Mouse (Mus musculus) hindbrain, embryonic 15.5 days (tissue): ENCODE data around the gene Clgn. TPM values are rescaled to one million over a fixed set of nuclear protein-coding genes. Genes with fewer than 3 reads are reported as not detected.
"Not testable (repeated sequence)": the region's sequence is repeated elsewhere in the genome, so short reads cannot be mapped to it uniquely, and the experiment has no call there.

Experiments used
- ATAC-seq: fragments of 200-750 bp; cut with Nextera tagmentation; 2 replicates; pipeline ENCODE4 v1.8.0; 2017; ENCODE audit warnings: low read depth, moderate number of reproducible peaks, moderate TSS enrichment; ENCODE audit not compliant: low FRiP score
- H3K27ac ChIP-seq: fragments of 300-500 bp; sonication (generic); replicated peaks from 2 replicates; pipeline ENCODE4 v1.5.1; 2015; ENCODE audit warnings: mild to moderate bottlenecking, inconsistent platforms
- H3K27me3 ChIP-seq: fragments of 300-500 bp; sonication (generic); 2 replicates; pipeline ENCODE4 v1.6.1; 2015; ENCODE audit warnings: control low read depth, inconsistent platforms
- H3K36me3 ChIP-seq: fragments of 300-500 bp; sonication (generic); 2 replicates; pipeline ENCODE4 v1.6.1; 2015; ENCODE audit warnings: control low read depth, inconsistent platforms
- H3K4me1 ChIP-seq: fragments of 300-500 bp; sonication (generic); replicated peaks from 2 replicates; pipeline ENCODE4 v1.6.1; 2015; ENCODE audit warnings: control low read depth, inconsistent platforms
- H3K4me2 ChIP-seq: fragments of 300-500 bp; sonication (generic); 2 replicates; pipeline ENCODE4 v1.6.1; 2015; ENCODE audit warnings: moderate library complexity, mild to moderate bottlenecking, inconsistent platforms
- H3K4me3 ChIP-seq: fragments of 300-500 bp; sonication (generic); 2 replicates; pipeline ENCODE4 v1.5.1; 2015; ENCODE audit warnings: mild to moderate bottlenecking, inconsistent platforms
- H3K9ac ChIP-seq: fragments of 300-500 bp; sonication (generic); 2 replicates; pipeline ENCODE4 v1.6.1; 2015; ENCODE audit warnings: inconsistent platforms
- H3K9me3 ChIP-seq: fragments of 300-500 bp; sonication (generic); 2 replicates; pipeline ENCODE4 v1.6.1; 2016; ENCODE audit warnings: control low read depth, inconsistent platforms
- WGBS: fragments of 180-500 bp; shearing (Covaris S2); methylation state at CpG from one replicate; pipeline ENCODE4 v1.1.7; 2015; 5-methylcytosine and 5-hydroxymethylcytosine counted together
- polyA plus RNA-seq: library from polyadenylated mRNA; unstranded; fragments of >200 nt; fragmentation: Nextera tagmentation; extraction: Ambion mirVana; gene quantifications from 2 replicates; pipeline ENCODE4 v1.2.1, GENCODE M21; 2015

Clgn gene
- polyA plus RNA-seq, 1 experiment from 2014 or later, result 14.3 TPM

- ATAC-seq, result no peak
- Histone ChIP-seq H3K36me3 (no peaks in the 10 kb centered on the region), H3K27me3 (no peaks in the 10 kb centered on the region), H3K9ac (no peak overlapping the region), H3K4me1 (no peaks in the 10 kb centered on the region), H3K9me3 (no peaks in the 10 kb centered on the region), H3K27ac (no peak overlapping the region), H3K4me2 (no peak overlapping the region), H3K4me3 (no peak overlapping the region)
- WGBS, result 78% methylated on average over 11 of the region's 11 CpGs
Observed at GRCm38 (mm10) chr8:83426104-83426759, 36.6 kb downstream of the Clgn start.

GRCm38 (mm10) chr8:83426949-83427348 is 37.3 kb downstream of the Clgn start:
- Histone ChIP-seq H3K36me3 (no peaks in the 10 kb centered on the region), H3K27ac (no peak overlapping the region), H3K9me3 (no peaks in the 10 kb centered on the region), H3K4me3 (no peak overlapping the region), H3K27me3 (no peaks in the 10 kb centered on the region), H3K9ac (no peak overlapping the region), H3K4me1 (no peaks in the 10 kb centered on the region), H3K4me2 (no peak overlapping the region)
- 89% methylated on average over 7 of the region's 7 CpGs for WGBS
- no peak for ATAC-seq

- not testable (repeated sequence) for H3K27me3 ChIP-seq, ATAC-seq, H3K27ac ChIP-seq, H3K9me3 ChIP-seq, H3K36me3 ChIP-seq, H3K4me1 ChIP-seq, H3K4me2 ChIP-seq, H3K9ac ChIP-seq, H3K4me3 ChIP-seq
- WGBS, result 93% methylated on average over 3 of the region's 3 CpGs
Observed at GRCm38 (mm10) chr8:83428621-83429020, 39.0 kb downstream of the Clgn start.

- 79% methylated on average over 4 of the region's 4 CpGs for WGBS
- ATAC-seq, result no peak
Observed at GRCm38 (mm10) chr8:83429071-83429524, 39.4 kb downstream of the Clgn start.

GRCm38 (mm10) chr8:83437077-83437476 is 47.4 kb downstream of the Clgn start:
- no peaks in the 10 kb centered on the region for H3K27me3 ChIP-seq
- peaks cover 22% of the 10 kb centered on the region for H3K36me3 ChIP-seq
- WGBS, result 89% methylated on average over 1 of the region's 1 CpGs
- no peak for ATAC-seq
- no peak overlapping the region for H3K27ac ChIP-seq
- H3K4me2 ChIP-seq, result no peak overlapping the region
- H3K4me1 ChIP-seq, result peaks cover 20% of the 10 kb centered on the region
- H3K9me3 ChIP-seq, result no peaks in the 10 kb centered on the region
- H3K9ac ChIP-seq, result no peak overlapping the region
- no peak overlapping the region for H3K4me3 ChIP-seq

More at GRCm38 (mm10) chr8:83429071-83429524, 39.4 kb downstream of the Clgn start:
- Histone ChIP-seq H3K36me3 (peaks cover 4% of the 10 kb centered on the region; the same call in 1 of the 2 replicates), H3K27me3 (no peaks in the 10 kb centered on the region), H3K4me2 (no peak overlapping the region), H3K4me1 (no peaks in the 10 kb centered on the region), H3K27ac (no peak overlapping the region), H3K9me3 (no peaks in the 10 kb centered on the region), H3K4me3 (no peak overlapping the region), H3K9ac (no peak overlapping the region)

GRCm38 (mm10) chr8:83441656-83442242 is 52.1 kb downstream of the Clgn start:
- Histone ChIP-seq H3K4me3 (peak overlapping the region; percentile 69), H3K9ac (peak overlapping the region; percentile 88), H3K36me3 (peaks cover 10% of the 10 kb centered on the region), H3K9me3 (no peaks in the 10 kb centered on the region), H3K4me1 (peaks cover 25% of the 10 kb centered on the region), H3K4me2 (peak overlapping the region; percentile 64), H3K27ac (peak overlapping the region; percentile 88), H3K27me3 (no peaks in the 10 kb centered on the region)
- 1% methylated on average over 29 of the region's 29 CpGs for WGBS
- ATAC-seq, result no peak

- peaks cover 6% of the 10 kb centered on the region; the same call in 1 of the 2 replicates for H3K36me3 ChIP-seq
- H3K9me3 ChIP-seq, result no peaks in the 10 kb centered on the region
- H3K4me3 ChIP-seq, result peak overlapping the region; percentile 69
- peak overlapping the region; percentile 73 for H3K4me2 ChIP-seq
- peaks cover 25% of the 10 kb centered on the region for H3K4me1 ChIP-seq
- peak overlapping the region; percentile 88 for H3K27ac ChIP-seq
- H3K27me3 ChIP-seq, result no peaks in the 10 kb centered on the region
- H3K9ac ChIP-seq, result peak overlapping the region; percentile 88
- ATAC-seq, result peak; percentile 100
- WGBS, result under 1% methylated on average over 61 of the region's 64 CpGs
Observed at GRCm38 (mm10) chr8:83442243-83443051, 52.8 kb downstream of the Clgn start.

GRCm38 (mm10) chr8:83443052-83443400 is 53.4 kb downstream of the Clgn start:
- H3K27ac ChIP-seq, result peak overlapping the region; percentile 86
- peaks cover 1% of the 10 kb centered on the region; the same call in 1 of the 2 replicates for H3K36me3 ChIP-seq
- peak overlapping the region; percentile 69 for H3K4me3 ChIP-seq
- H3K9me3 ChIP-seq, result no peaks in the 10 kb centered on the region
- WGBS, result 20% methylated on average over 5 of the region's 5 CpGs
- no peaks in the 10 kb centered on the region for H3K27me3 ChIP-seq
- H3K9ac ChIP-seq, result peak overlapping the region; percentile 54
- peaks cover 25% of the 10 kb centered on the region for H3K4me1 ChIP-seq
- H3K4me2 ChIP-seq, result peak overlapping the region; percentile 73
- ATAC-seq, result 0 out of 2 replicates have a peak, but pooled peaks have one; percentile 0

GRCm38 (mm10) chr8:83449960-83450359 is 60.3 kb downstream of the Clgn start:
- Histone ChIP-seq H3K9ac (no peak overlapping the region), H3K27ac (no peak overlapping the region)
- 79% methylated on average over 1 of the region's 1 CpGs for WGBS

GRCm38 (mm10) chr8:83451056-83451455 is 61.4 kb downstream of the Clgn start:
- 17% methylated on average over 3 of the region's 3 CpGs for WGBS
- 0 out of 2 replicates have a peak, but pooled peaks have one; percentile 38 for ATAC-seq

More at GRCm38 (mm10) chr8:83449960-83450359, 60.3 kb downstream of the Clgn start:
- ATAC-seq, result no peak
- no peak overlapping the region for H3K4me3 ChIP-seq
- H3K27me3 ChIP-seq, result no peaks in the 10 kb centered on the region
- no peak overlapping the region for H3K4me2 ChIP-seq
- no peaks in the 10 kb centered on the region for H3K9me3 ChIP-seq
- no peaks in the 10 kb centered on the region for H3K36me3 ChIP-seq
- no peaks in the 10 kb centered on the region for H3K4me1 ChIP-seq

GRCm38 (mm10) chr8:83457121-83457520 is 67.5 kb downstream of the Clgn start:
- H3K27me3 ChIP-seq, result no peaks in the 10 kb centered on the region
- H3K4me2 ChIP-seq, result no peak overlapping the region
- no peaks in the 10 kb centered on the region for H3K9me3 ChIP-seq
- no peak overlapping the region for H3K4me3 ChIP-seq
- H3K9ac ChIP-seq, result no peak overlapping the region
- 61% methylated on average over 6 of the region's 6 CpGs for WGBS
- no peak overlapping the region for H3K27ac ChIP-seq
- H3K4me1 ChIP-seq, result no peaks in the 10 kb centered on the region
- no peak for ATAC-seq
- H3K36me3 ChIP-seq, result no peaks in the 10 kb centered on the region

More at GRCm38 (mm10) chr8:83451056-83451455, 61.4 kb downstream of the Clgn start:
- no peak overlapping the region for H3K27ac ChIP-seq
- no peaks in the 10 kb centered on the region for H3K4me1 ChIP-seq
- no peak overlapping the region for H3K4me3 ChIP-seq
- no peaks in the 10 kb centered on the region for H3K27me3 ChIP-seq
- H3K4me2 ChIP-seq, result no peak overlapping the region
- no peak overlapping the region for H3K9ac ChIP-seq
- H3K36me3 ChIP-seq, result no peaks in the 10 kb centered on the region
- H3K9me3 ChIP-seq, result no peaks in the 10 kb centered on the region

- H3K4me2 ChIP-seq, result no peak within 1 kb of the TSS
- H3K4me1 ChIP-seq, result no peaks in the 10 kb centered on the region
- no peaks in the 10 kb centered on the region for H3K9me3 ChIP-seq
- H3K9ac ChIP-seq, result no peak within 1 kb of the TSS
- H3K4me3 ChIP-seq, result no peak within 1 kb of the TSS
- no peak for ATAC-seq
- no peaks in the 10 kb centered on the region for H3K36me3 ChIP-seq
- no peaks in the 10 kb centered on the region for H3K27me3 ChIP-seq
- WGBS, result 71% methylated on average over 14 of the region's 14 CpGs
- H3K27ac ChIP-seq, result no peak within 1 kb of the TSS
Observed at GRCm38 (mm10) chr8:83458222-83458621, 68.6 kb downstream of the Clgn start, which contains the start of gene Scoc. Gene Scoc, minus strand, starts transcription at chr8:83458391.
